Mouse (Mus musculus): Measurements from ENCODE around the gene Emc9.
A peak's percentile ranks its signal among the peaks of the same experiment; 100 is the strongest.

The Emc9 gene

GRCm38 (mm10) chr14:55590748-55591330, 5.7 kb upstream of the Emc9 start, which contains the start of gene Psme2:
Psme2 (minus strand) TSS chr14:55591113.
- DNase-seq (ENCODE audit: low read depth, low spot score), result peak; percentile 86

- no peak for DNase-seq (ENCODE audit: low read depth, low spot score)
These were observed 4.8 kb upstream of the Emc9 start for GRCm38 (mm10) chr14:55589771-55590448.

GRCm38 (mm10) chr14:55589271-55589670, 4.2 kb upstream of the Emc9 start:
- no peak for DNase-seq (ENCODE audit: low read depth, low spot score)

- peak; percentile 66 for DNase-seq (ENCODE audit: low read depth, low spot score)
These were observed 1.0 kb upstream of the Emc9 start for GRCm38 (mm10) chr14:55586149-55586548.

GRCm38 (mm10) chr14:55585566-55585960, 461 bp upstream of the Emc9 start:
- peak; percentile 56 for DNase-seq (ENCODE audit: low read depth, low spot score)

- DNase-seq (ENCODE audit: low read depth, low spot score), result no peak
These were observed 800 bp downstream of the Emc9 start for GRCm38 (mm10) chr14:55584303-55584701.

- DNase-seq (ENCODE audit: low read depth, low spot score), result no peak
These were observed 3.0 kb downstream of the Emc9 start for GRCm38 (mm10) chr14:55581981-55582681.

GRCm38 (mm10) chr14:55580731-55581130, 4.4 kb downstream of the Emc9 start:
- no peak for DNase-seq (ENCODE audit: low read depth, low spot score)

- DNase-seq (ENCODE audit: low read depth, low spot score), result no peak
These were observed 5.3 kb downstream of the Emc9 start for GRCm38 (mm10) chr14:55579511-55580496.

GRCm38 (mm10) chr14:55578668-55579269, 6.3 kb downstream of the Emc9 start:
- DNase-seq (ENCODE audit: low read depth, low spot score), result no peak

GRCm38 (mm10) chr14:55577871-55578667, 7.0 kb downstream of the Emc9 start, which contains the start of gene Psme1:
Psme1 (plus strand) TSS chr14:55578123.
- DNase-seq (ENCODE audit: low read depth, low spot score), result no peak

GRCm38 (mm10) chr14:55576376-55576775, 8.7 kb downstream of the Emc9 start:
- DNase-seq (ENCODE audit: low read depth, low spot score), result no peak

- no peak for DNase-seq (ENCODE audit: low read depth, low spot score)
These were observed 9.4 kb downstream of the Emc9 start for GRCm38 (mm10) chr14:55575711-55576110.

- no peak for DNase-seq (ENCODE audit: low read depth, low spot score)
These were observed 9.8 kb downstream of the Emc9 start, which contains the start of gene Fitm1 for GRCm38 (mm10) chr14:55575302-55575701. Fitm1 (plus strand) TSS chr14:55575617.

- DNase-seq (ENCODE audit: low read depth, low spot score), result no peak
These were observed 13.3 kb downstream of the Emc9 start for GRCm38 (mm10) chr14:55571760-55572159.

GRCm38 (mm10) chr14:55570588-55570987, 14.5 kb downstream of the Emc9 start:
- DNase-seq (ENCODE audit: low read depth, low spot score), result no peak

- no peak for DNase-seq (ENCODE audit: low read depth, low spot score)
These were observed 17.6 kb downstream of the Emc9 start for GRCm38 (mm10) chr14:55567496-55567895.

GRCm38 (mm10) chr14:55565748-55566147, 19.4 kb downstream of the Emc9 start:
- DNase-seq (ENCODE audit: low read depth, low spot score), result no peak

- no peak for DNase-seq (ENCODE audit: low read depth, low spot score)
These were observed 21.9 kb downstream of the Emc9 start for GRCm38 (mm10) chr14:55563249-55563648.

- DNase-seq (ENCODE audit: low read depth, low spot score), result no peak
These were observed 23.2 kb downstream of the Emc9 start for GRCm38 (mm10) chr14:55561860-55562259.
